Mouse (Mus musculus): ENCODE results near the gene Ptgdr2.
A peak's percentile ranks its signal among the peaks of the same experiment; 100 is the strongest.

DNA sequence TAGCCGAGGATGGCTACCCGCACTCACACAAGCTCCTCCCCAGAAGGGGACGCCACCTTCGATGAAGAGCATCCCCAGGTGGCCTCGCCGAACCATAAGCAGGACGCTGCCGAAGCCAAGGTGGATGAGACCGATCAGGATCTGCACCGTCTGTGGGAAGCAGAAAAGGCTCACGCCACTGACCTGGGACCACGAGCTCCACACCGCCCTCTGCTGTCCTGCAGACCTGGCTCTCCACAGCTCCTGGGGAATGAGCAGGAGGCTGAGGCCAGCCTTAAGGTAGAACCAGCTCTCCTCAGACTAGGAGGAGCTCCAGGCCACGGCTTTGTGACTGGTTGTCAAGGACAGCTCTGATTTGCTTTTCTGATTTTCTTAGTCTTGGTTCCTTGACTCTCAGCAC, 46.2 kb downstream of the Ptgdr2 start:
- TF ChIP-seq CTCF (IDR thresholded peaks at IDR 0.05; ENCODE audit: low read depth) = peak; percentile 76
- no peak for TF ChIP-seq EP300 (IDR thresholded peaks at IDR 0.05; ENCODE audit: low read depth)

Measured in liver, embryonic 14.5 days (tissue).